Mouse (Mus musculus): ENCODE data around the gene Fat3. TPM values are rescaled to one million over a fixed set of nuclear protein-coding genes. Genes with fewer than 3 reads are reported as not detected.

Fat3 gene
- polyA plus RNA-seq, 1 experiment from 2014 or later: 0.93 TPM

DNA sequence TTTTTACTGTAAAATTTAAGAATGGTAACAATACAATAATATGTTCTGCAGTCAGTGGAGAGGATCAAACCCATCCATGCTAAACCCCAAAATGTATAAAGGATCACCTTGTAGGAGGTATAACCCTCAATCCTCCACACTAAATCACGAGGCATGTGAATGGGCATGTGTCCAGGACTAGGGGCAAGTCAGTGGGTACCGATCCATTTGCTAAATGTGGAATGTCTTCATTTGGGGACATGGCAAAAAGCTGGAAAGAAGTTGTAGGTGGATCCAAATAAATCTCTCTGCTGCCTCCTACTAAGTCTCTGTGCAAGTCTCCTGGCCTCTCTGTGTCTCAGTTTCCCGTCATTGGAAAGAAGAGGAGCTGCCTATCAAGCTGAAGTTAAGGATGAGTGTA lies 39.6 kb downstream of the Fat3 start:
- TF ChIP-seq CTCF (IDR thresholded peaks at IDR 0.05; ENCODE audit: low read depth) (no peak), EP300 (optimal IDR thresholded peaks at IDR 0.05) (no peak)
- Histone ChIP-seq H3K27me3 (ENCODE audit: control insufficient read depth, insufficient read depth, low read length) (no peaks in the 10 kb centered on the region), H3K4me3 (ENCODE audit: low read depth, low read length) (no peak overlapping the region), H3K9ac (ENCODE audit: low read length) (no peak overlapping the region), H3K27ac (replicated peaks) (no peak overlapping the region), H3K9me3 (ENCODE audit: control insufficient read depth, low read length) (no peaks in the 10 kb centered on the region), H3K4me2 (replicated peaks; ENCODE audit: low read depth) (no peak overlapping the region), H3K4me1 (replicated peaks; ENCODE audit: control insufficient read depth, insufficient read depth) (no peaks in the 10 kb centered on the region), H3K36me3 (ENCODE audit: control insufficient read depth, insufficient read depth, low read length) (no peaks in the 10 kb centered on the region)
- 82% methylated on average over 3 of the region's 3 CpGs for WGBS
- no peak for ATAC-seq (ENCODE audit: low FRiP score, low TSS enrichment)
- no peak for DNase-seq (ENCODE audit: low spot score)

DNA sequence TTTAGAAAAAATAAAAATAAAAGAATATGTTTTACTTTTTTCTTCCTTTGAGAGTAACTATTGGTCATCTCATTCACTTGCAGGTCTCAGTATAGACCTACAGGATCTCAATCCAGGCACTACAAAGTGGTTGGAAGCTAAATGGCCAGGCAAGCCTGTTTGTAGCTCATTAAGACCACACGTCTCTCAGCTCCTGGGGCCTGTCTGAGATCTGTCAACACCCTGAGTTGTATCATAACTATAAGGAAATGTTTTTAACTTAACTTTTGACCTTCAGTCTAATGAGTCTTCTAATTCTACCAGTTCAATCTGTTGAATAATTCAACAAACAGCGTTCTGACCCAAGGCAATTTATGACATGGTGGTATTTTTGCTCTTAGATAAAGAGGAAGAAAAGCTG lies 40.5 kb downstream of the Fat3 start:
- Histone ChIP-seq H3K27ac (replicated peaks) (no peak overlapping the region), H3K36me3 (ENCODE audit: control insufficient read depth, insufficient read depth, low read length) (no peaks in the 10 kb centered on the region), H3K9me3 (ENCODE audit: control insufficient read depth, low read length) (no peaks in the 10 kb centered on the region), H3K4me3 (ENCODE audit: low read depth, low read length) (no peak overlapping the region), H3K4me2 (replicated peaks; ENCODE audit: low read depth) (no peak overlapping the region), H3K9ac (ENCODE audit: low read length) (no peak overlapping the region), H3K4me1 (replicated peaks; ENCODE audit: control insufficient read depth, insufficient read depth) (no peaks in the 10 kb centered on the region), H3K27me3 (ENCODE audit: control insufficient read depth, insufficient read depth, low read length) (no peaks in the 10 kb centered on the region)
- TF ChIP-seq CTCF (IDR thresholded peaks at IDR 0.05; ENCODE audit: low read depth): no peak
- TF ChIP-seq EP300 (optimal IDR thresholded peaks at IDR 0.05): no peak
- no peak for ATAC-seq (ENCODE audit: low FRiP score, low TSS enrichment)
- 62% methylated on average over 2 of the region's 2 CpGs for WGBS
- DNase-seq (ENCODE audit: low spot score): no peak

DNA sequence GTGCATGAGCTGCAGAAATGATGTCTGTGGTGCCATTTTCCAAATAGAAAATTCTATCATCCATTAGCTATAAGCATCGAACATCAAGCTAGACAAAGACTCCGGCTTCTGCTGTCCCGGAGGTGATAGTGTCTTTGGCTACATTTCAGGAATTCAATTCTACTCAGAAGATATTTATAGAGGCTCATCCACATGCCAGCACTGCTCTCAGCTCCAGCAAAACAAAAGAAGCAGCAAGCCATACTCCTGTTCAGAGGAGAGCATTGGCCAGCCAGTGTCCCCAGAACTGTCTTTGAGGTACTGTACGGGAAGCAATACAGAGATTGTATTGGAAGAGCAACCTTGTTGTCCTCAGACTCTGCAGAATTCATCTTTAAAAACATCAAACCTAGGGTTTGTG lies 59.2 kb downstream of the Fat3 start:
- Histone ChIP-seq H3K9ac (ENCODE audit: low read length) (no peak overlapping the region), H3K4me1 (replicated peaks; ENCODE audit: control insufficient read depth, insufficient read depth) (no peaks in the 10 kb centered on the region), H3K27me3 (ENCODE audit: control insufficient read depth, insufficient read depth, low read length) (no peaks in the 10 kb centered on the region), H3K27ac (replicated peaks) (no peak overlapping the region), H3K4me3 (ENCODE audit: low read depth, low read length) (no peak overlapping the region), H3K9me3 (ENCODE audit: control insufficient read depth, low read length) (no peaks in the 10 kb centered on the region), H3K36me3 (ENCODE audit: control insufficient read depth, insufficient read depth, low read length) (no peaks in the 10 kb centered on the region), H3K4me2 (replicated peaks; ENCODE audit: low read depth) (no peak overlapping the region)
- TF ChIP-seq EP300 (optimal IDR thresholded peaks at IDR 0.05) (no peak), CTCF (IDR thresholded peaks at IDR 0.05; ENCODE audit: low read depth) (no peak)
- no peak for ATAC-seq (ENCODE audit: low FRiP score, low TSS enrichment)
- no peak for DNase-seq (ENCODE audit: low spot score)
- 68% methylated on average over 4 of the region's 4 CpGs for WGBS

DNA sequence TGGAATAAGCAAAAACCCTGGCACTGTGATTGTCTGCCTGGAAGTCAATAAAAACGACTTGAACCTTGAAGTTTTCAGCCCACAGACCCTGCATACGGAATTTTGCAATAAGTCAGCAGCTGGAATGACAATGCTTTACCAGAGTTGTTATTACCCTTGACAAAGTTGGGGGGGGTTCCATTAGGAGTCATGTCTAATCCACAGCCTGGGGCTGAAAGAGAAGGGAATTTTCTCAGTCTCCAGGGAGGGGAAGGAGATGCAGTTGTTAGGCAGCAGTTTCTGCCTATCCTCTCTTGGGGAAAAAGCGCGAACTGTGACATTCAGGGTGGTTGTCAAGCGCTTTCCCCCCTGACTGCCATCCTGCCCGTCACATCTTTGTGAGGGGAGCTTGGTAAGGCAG lies 60.4 kb downstream of the Fat3 start:
- H3K4me1 ChIP-seq (replicated peaks; ENCODE audit: control insufficient read depth, insufficient read depth): no peaks in the 10 kb centered on the region
- H3K9me3 ChIP-seq (ENCODE audit: control insufficient read depth, low read length): no peaks in the 10 kb centered on the region
- whole genome bisulfite sequencing: 59% methylated on average over 6 of the region's 6 CpGs
- H3K4me2 ChIP-seq (replicated peaks; ENCODE audit: low read depth): no peak overlapping the region
- DNase-seq (ENCODE audit: low spot score) (no peak), ATAC-seq (ENCODE audit: low FRiP score, low TSS enrichment) (no peak)
- no peak overlapping the region for H3K9ac ChIP-seq (ENCODE audit: low read length)
- no peaks in the 10 kb centered on the region for H3K36me3 ChIP-seq (ENCODE audit: control insufficient read depth, insufficient read depth, low read length)
- H3K4me3 ChIP-seq (ENCODE audit: low read depth, low read length): no peak overlapping the region
- H3K27me3 ChIP-seq (ENCODE audit: control insufficient read depth, insufficient read depth, low read length): no peaks in the 10 kb centered on the region
- H3K27ac ChIP-seq (replicated peaks): no peak overlapping the region
- TF ChIP-seq CTCF (IDR thresholded peaks at IDR 0.05; ENCODE audit: low read depth) (no peak), EP300 (optimal IDR thresholded peaks at IDR 0.05) (no peak)

DNA sequence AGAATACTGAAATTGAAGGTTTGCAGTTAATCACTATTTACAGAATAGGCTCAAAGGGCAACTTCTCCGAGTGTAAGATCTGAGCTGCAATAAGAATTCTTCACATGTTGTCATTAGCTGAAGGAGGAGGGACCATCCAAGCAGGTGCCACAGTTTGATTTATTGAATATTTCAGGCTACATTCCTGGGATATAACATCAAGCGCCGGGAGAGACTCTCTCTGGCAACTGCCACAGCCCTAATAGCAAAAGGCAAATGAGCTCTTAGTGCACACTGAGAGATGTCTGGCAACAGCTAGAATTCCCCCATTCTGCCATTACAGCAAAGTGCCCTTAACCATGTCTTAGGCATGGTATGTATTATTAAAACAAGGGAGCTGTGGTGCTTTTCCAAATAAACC lies 61.1 kb downstream of the Fat3 start:
- H3K9ac ChIP-seq (ENCODE audit: low read length): no peak overlapping the region
- no peaks in the 10 kb centered on the region for H3K36me3 ChIP-seq (ENCODE audit: control insufficient read depth, insufficient read depth, low read length)
- 15% methylated on average over 3 of the region's 3 CpGs for WGBS
- DNase-seq (ENCODE audit: low spot score) (no peak), ATAC-seq (ENCODE audit: low FRiP score, low TSS enrichment) (no peak)
- no peaks in the 10 kb centered on the region for H3K27me3 ChIP-seq (ENCODE audit: control insufficient read depth, insufficient read depth, low read length)
- no peak overlapping the region for H3K27ac ChIP-seq (replicated peaks)
- no peaks in the 10 kb centered on the region for H3K9me3 ChIP-seq (ENCODE audit: control insufficient read depth, low read length)
- TF ChIP-seq EP300 (optimal IDR thresholded peaks at IDR 0.05) (no peak), CTCF (IDR thresholded peaks at IDR 0.05; ENCODE audit: low read depth) (no peak)
- no peak overlapping the region for H3K4me2 ChIP-seq (replicated peaks; ENCODE audit: low read depth)
- no peaks in the 10 kb centered on the region for H3K4me1 ChIP-seq (replicated peaks; ENCODE audit: control insufficient read depth, insufficient read depth)
- H3K4me3 ChIP-seq (ENCODE audit: low read depth, low read length): no peak overlapping the region

DNA sequence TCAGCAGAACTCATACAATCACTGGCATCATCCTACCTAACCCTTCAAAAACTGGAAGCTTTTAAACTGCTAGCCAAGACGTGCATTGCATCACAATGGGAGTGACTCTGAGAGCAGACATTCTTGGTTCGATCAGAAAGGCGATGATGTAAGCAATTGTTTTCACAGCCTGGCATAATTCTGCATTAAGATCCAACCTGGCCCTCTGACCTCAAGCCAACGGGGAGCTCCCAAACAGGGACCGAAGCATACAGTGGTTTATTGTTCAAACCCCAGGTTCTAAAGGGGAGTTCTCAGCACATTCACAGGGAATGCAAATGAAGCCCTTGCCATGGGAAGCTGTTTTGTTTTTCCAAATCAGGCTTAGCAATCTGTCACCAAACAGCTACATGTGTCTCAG lies 63.3 kb downstream of the Fat3 start:
- Histone ChIP-seq H3K27ac (replicated peaks) (no peak overlapping the region), H3K27me3 (ENCODE audit: control insufficient read depth, insufficient read depth, low read length) (no peaks in the 10 kb centered on the region), H3K4me3 (ENCODE audit: low read depth, low read length) (no peak overlapping the region), H3K4me2 (replicated peaks; ENCODE audit: low read depth) (no peak overlapping the region), H3K9me3 (ENCODE audit: control insufficient read depth, low read length) (no peaks in the 10 kb centered on the region), H3K4me1 (replicated peaks; ENCODE audit: control insufficient read depth, insufficient read depth) (no peaks in the 10 kb centered on the region), H3K9ac (ENCODE audit: low read length) (no peak overlapping the region), H3K36me3 (ENCODE audit: control insufficient read depth, insufficient read depth, low read length) (no peaks in the 10 kb centered on the region)
- ATAC-seq (ENCODE audit: low FRiP score, low TSS enrichment) (no peak), DNase-seq (ENCODE audit: low spot score) (no peak)
- TF ChIP-seq EP300 (optimal IDR thresholded peaks at IDR 0.05): no peak
- no peak for TF ChIP-seq CTCF (IDR thresholded peaks at IDR 0.05; ENCODE audit: low read depth)
- WGBS: 53% methylated on average over 5 of the region's 5 CpGs
